Mouse (Mus musculus): ENCODE results near the gene Pgap3.

Pgap3 gene

GRCm38 (mm10) chr11:98357396-98358160 is 42.7 kb downstream of the Pgap3 start:
- CTCF ChIA-PET = interaction anchor here (0.6 kb wide), 1 partner anchor 187 kb away, joined by 8 read pairs; no protein-coding TSS in a partner anchor

GRCm38 (mm10) chr11:98356625-98357394 is 43.5 kb downstream of the Pgap3 start:
- CTCF ChIA-PET = no interaction called here

GRCm38 (mm10) chr11:98355732-98356299 is 44.5 kb downstream of the Pgap3 start:
- CTCF ChIA-PET = interaction anchor here (0.6 to 1.4 kb wide), 5 partner anchors 9 to 1046 kb away, joined by 3 to 6 read pairs (median 5); no protein-coding TSS in a partner anchor

GRCm38 (mm10) chr11:98354445-98354844 is 45.8 kb downstream of the Pgap3 start:
- CTCF ChIA-PET = interaction anchor here (0.6 kb wide), 1 partner anchor 556 kb away, joined by 8 read pairs; no protein-coding TSS in a partner anchor

- CTCF ChIA-PET = interaction anchor here (0.5 kb wide), 1 partner anchor 29 kb away, joined by 3 read pairs; no protein-coding TSS in a partner anchor
Observed at GRCm38 (mm10) chr11:98353651-98354211, 46.6 kb downstream of the Pgap3 start.

GRCm38 (mm10) chr11:98352272-98352990 is 47.9 kb downstream of the Pgap3 start:
- CTCF ChIA-PET = no interaction called here

- CTCF ChIA-PET = no interaction called here
Observed at GRCm38 (mm10) chr11:98349308-98349707, 51.0 kb downstream of the Pgap3 start.

- CTCF ChIA-PET = interaction anchor here (0.6 kb wide), 2 partner anchors 239 to 1949 kb away, joined by 3 to 4 read pairs; partner anchors contain the start of gene Ormdl3
Observed at GRCm38 (mm10) chr11:98348083-98348961, 52.0 kb downstream of the Pgap3 start, which contains the start of gene Ppp1r1b. TSS of gene Ppp1r1b (plus strand) at chr11:98348404.

- CTCF ChIA-PET = interaction anchor here (0.6 kb wide), 3 partner anchors 50 to 221 kb away, joined by 3 to 6 read pairs (median 3); partner anchors contain the start of gene Mien1
Observed at GRCm38 (mm10) chr11:98347385-98348082, 52.8 kb downstream of the Pgap3 start.

- CTCF ChIA-PET = interaction anchor here (1.2 kb wide), 1 partner anchor 9 kb away, joined by 5 read pairs; no protein-coding TSS in a partner anchor
Observed at GRCm38 (mm10) chr11:98346168-98346567, 54.1 kb downstream of the Pgap3 start.

- CTCF ChIA-PET = interaction anchor here (0.6 to 0.7 kb wide), 3 partner anchors 23 to 254 kb away, joined by 3 to 6 read pairs (median 4); no protein-coding TSS in a partner anchor
Observed at GRCm38 (mm10) chr11:98345253-98345652, 55.0 kb downstream of the Pgap3 start.

- CTCF ChIA-PET = interaction anchor here (0.6 to 1.7 kb wide), 9 partner anchors 13 to 849 kb away, joined by 3 to 5 read pairs (median 4); no protein-coding TSS in a partner anchor
Observed at GRCm38 (mm10) chr11:98342000-98342945, 58.0 kb downstream of the Pgap3 start.

GRCm38 (mm10) chr11:98341174-98341573 is 59.1 kb downstream of the Pgap3 start:
- CTCF ChIA-PET = interaction anchor here (0.7 to 1.1 kb wide), 2 partner anchors 205 to 848 kb away, joined by 3 to 4 read pairs; no protein-coding TSS in a partner anchor

- CTCF ChIA-PET = interaction anchor here (0.6 to 0.7 kb wide), 3 partner anchors 126 to 854 kb away, joined by 4 to 28 read pairs (median 4); no protein-coding TSS in a partner anchor
Observed at GRCm38 (mm10) chr11:98340597-98340996, 59.7 kb downstream of the Pgap3 start.

- CTCF ChIA-PET = interaction anchor here (0.5 to 1.2 kb wide), 6 partner anchors 10 to 855 kb away, joined by 3 to 28 read pairs (median 4); partner anchors contain the start of gene Neurod2
Observed at GRCm38 (mm10) chr11:98339679-98340287, 60.5 kb downstream of the Pgap3 start.

GRCm38 (mm10) chr11:98339071-98339501 is 61.2 kb downstream of the Pgap3 start:
- CTCF ChIA-PET = interaction anchor here (1.1 to 1.2 kb wide), 2 partner anchors 9 to 11 kb away, joined by 3 read pairs; partner anchors contain the start of gene Neurod2
